Mouse (Mus musculus): ENCODE data around the gene Ssr1.
A peak's percentile ranks its signal among the peaks of the same experiment; 100 is the strongest.

The Ssr1 gene

DNA sequence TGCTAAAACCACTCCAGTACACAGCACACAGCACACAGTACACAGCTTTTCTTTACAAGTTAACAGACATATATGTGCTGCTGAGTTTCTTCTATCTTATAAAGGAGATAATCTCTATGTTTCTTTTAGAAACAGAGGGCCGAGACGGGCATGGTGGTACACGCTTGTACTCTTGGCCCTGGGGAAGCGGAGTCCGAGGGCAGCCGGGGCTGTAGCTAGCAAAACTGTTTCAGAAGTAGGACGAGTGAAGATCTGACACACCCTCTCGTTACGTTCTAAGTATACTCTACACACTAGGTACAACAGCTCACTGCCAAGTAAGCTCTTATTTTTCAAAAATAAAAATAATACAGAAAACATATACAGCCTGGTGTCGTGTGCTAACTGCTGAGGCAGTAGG is 13.7 kb downstream of the Ssr1 start:
- DNase-seq (ENCODE audit: low spot score): no peak

DNA sequence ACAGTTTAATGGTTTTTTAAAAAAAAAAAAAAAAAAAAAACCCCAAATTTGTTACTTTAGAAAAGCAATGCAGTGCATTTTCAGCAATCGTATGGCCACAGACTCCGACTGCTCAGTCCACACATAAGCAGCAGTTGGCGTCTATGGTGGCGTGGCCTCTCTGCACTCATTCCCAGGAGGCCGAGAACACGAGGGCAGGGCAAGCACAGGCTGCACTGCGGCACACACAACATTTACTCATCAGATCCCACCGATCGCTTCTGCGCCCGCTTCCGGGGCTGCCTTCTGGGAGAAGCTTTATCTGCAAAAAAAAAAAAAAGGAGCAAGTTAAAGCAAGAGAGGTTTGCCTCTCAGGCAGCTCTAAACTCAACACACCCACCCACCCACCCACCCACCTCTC is 14.5 kb downstream of the Ssr1 start:
- no peak for DNase-seq (ENCODE audit: low spot score)

DNA sequence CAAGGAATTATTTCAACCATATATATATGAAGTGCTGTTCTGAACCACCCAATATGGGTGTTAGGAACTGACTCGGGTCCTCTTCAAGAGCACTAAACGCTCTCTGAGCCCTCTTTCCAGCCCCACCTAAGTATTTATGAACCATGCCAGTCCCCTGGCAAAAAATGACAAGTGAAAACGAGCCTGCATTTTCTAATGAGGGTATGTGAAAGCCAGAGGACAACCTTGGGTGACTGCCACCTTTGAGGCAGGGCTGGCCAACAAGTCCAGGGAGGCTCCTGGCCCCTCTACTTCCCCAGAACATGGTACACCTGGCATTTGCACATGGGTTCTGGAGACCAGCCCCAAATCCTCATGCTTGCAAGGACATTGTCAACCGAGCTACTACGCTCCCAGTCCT is 19.3 kb downstream of the Ssr1 start:
- no peak for DNase-seq (ENCODE audit: low spot score)

- DNase-seq (ENCODE audit: low spot score): no peak
Observed at GRCm38 (mm10) chr13:37974036-37974435, 20.0 kb downstream of the Ssr1 start.

GRCm38 (mm10) chr13:37970887-37971530 is 23.0 kb downstream of the Ssr1 start:
- DNase-seq (ENCODE audit: low spot score): no peak

DNA sequence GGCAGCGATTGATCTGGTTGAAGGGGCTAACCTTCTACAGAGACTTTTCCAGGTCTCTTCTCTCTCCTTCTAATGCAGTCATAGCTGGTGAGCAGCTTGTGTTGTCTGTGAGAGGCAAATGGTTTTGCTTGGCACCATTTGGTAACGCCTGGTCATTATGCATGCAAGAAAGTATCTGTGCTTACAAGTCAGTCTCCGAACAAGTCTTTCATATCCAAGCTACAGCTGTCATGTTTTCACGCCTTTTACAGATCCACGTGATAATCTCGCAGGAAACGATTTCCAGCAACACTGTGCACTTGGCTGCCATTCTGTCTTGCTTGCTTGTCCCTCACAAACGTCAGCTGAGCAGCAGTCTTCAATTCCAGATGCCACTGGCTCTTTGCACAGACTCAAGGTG is 24.0 kb downstream of the Ssr1 start:
- DNase-seq (ENCODE audit: low spot score): peak; percentile 38

- DNase-seq (ENCODE audit: low spot score): peak; percentile 91
Observed at GRCm38 (mm10) chr13:37969337-37969736, 24.7 kb downstream of the Ssr1 start.

- DNase-seq (ENCODE audit: low spot score): no peak
Observed at GRCm38 (mm10) chr13:37967565-37967964, 26.5 kb downstream of the Ssr1 start.

DNA sequence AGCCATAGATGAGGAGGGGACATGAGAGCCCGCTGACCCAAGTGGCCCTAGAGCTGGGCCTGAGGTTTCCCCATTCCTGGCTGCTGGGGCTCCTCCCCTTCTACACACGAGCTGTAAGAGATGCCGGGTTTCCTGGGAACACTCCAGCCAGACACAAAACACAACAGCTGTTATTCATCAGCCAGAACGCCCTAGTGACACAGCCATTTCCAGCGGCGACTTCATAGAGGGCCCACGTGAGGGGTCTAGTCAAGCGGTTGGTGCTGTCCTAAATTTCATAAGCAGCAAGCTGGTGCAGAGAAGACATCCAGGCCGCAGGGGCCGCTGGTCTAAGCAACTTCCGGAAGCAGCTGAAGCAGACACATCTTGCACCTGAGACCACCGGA is 27.0 kb downstream of the Ssr1 start:
- DNase-seq (ENCODE audit: low spot score): no peak

DNA sequence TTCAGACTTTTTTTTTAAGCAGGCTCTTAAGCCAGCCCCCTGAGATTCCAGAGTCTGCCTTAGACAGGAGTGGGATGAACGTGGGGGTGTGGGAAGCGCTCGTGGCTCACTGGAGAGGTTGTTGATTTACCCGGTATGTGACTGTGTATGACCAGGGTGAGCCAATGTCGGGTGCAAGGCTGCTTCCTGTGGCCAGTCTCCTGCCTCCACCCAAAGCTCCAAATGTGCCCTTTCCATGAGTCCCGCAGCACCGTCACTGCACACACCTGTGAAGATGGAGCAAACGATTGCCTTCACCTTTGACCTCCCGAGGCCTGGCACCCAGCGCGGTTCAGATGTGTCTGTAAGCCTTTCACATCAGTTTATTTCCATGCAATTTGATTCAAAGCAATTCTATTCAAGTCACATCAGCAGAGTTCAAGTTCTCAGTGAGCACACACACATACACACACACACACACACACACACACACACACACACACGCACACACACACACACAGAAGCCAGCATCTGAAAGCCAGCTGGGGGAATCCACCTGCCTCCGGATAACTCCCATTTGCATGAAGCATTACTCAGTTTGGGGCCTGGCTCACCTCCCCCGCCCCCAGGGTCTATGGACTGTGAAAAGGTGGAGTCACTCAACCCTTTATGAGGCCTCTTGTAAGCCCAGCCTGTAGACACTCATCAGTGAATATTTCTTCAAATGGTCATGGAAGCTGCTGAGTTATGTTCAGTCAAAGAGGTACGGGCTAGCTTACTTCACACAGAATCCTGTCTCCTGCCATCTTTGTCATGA is 27.6 kb downstream of the Ssr1 start:
- DNase-seq (ENCODE audit: low spot score): no peak

GRCm38 (mm10) chr13:37965126-37965914 is 28.7 kb downstream of the Ssr1 start:
- DNase-seq (ENCODE audit: low spot score): peak; percentile 39

GRCm38 (mm10) chr13:37964128-37965087 is 29.6 kb downstream of the Ssr1 start:
- no peak for DNase-seq (ENCODE audit: low spot score)

GRCm38 (mm10) chr13:37963354-37964007 is 30.5 kb downstream of the Ssr1 start:
- DNase-seq (ENCODE audit: low spot score): peak; percentile 84

DNA sequence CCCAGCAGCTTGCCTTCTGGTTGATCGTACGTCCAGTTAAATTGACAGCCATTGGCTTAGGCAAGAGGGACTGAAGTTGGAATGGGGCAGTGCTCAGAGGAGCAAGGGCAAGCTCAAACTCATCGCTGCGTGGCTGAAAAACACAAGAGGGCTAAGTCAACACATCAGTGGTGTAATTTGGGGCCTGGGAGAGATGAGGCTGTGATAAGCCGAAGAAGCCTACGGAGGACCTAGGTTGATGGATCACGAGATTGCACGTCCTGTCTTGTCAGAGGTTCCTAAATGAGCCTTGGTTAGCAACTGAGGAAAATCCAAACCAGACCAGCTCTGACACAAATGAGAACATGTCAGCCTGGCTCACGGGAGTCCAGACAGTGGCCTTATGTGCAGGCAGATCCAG is 31.5 kb downstream of the Ssr1 start:
- no peak for DNase-seq (ENCODE audit: low spot score)

- no peak for DNase-seq (ENCODE audit: low spot score)
Observed at GRCm38 (mm10) chr13:37959936-37960335, 34.1 kb downstream of the Ssr1 start.

- DNase-seq (ENCODE audit: low spot score): no peak
Observed at GRCm38 (mm10) chr13:37959239-37959907, 34.6 kb downstream of the Ssr1 start.

GRCm38 (mm10) chr13:37958498-37959238 is 35.3 kb downstream of the Ssr1 start:
- no peak for DNase-seq (ENCODE audit: low spot score)

- DNase-seq (ENCODE audit: low spot score): no peak
Observed at GRCm38 (mm10) chr13:37954318-37954717, 39.7 kb downstream of the Ssr1 start.

DNA sequence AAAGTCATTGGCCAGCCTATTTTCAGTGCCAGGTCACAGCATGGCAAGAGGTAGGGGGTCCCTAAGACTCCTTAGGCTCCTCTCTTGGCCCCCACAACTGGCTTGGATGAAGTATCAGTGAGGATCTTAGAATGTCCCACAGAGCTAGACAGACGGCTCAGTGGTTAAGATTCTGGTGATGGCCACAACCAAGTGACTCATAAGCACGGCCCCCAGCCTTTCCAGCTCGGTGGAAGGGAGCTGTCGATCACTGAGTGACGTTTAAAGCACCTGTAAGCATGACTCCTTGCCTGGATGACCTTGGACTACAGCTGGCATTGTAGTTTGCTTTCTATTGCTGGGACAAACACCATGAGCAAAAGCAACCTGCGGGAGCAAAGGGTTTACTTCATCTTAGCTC is 41.0 kb downstream of the Ssr1 start:
- DNase-seq (ENCODE audit: low spot score): no peak

- DNase-seq (ENCODE audit: low spot score): peak; percentile 86
Observed at GRCm38 (mm10) chr13:37946734-37947133, 47.3 kb downstream of the Ssr1 start.

Data from layer of hippocampus, adult 11-12 months (tissue).